Mouse (Mus musculus): ENCODE data around the gene 6430548M08Rik. TPM values are rescaled to one million over a fixed set of nuclear protein-coding genes. Genes with fewer than 3 reads are reported as not detected.

The 6430548M08Rik gene
- total RNA-seq, 1 experiment: 0.54 TPM

DNA sequence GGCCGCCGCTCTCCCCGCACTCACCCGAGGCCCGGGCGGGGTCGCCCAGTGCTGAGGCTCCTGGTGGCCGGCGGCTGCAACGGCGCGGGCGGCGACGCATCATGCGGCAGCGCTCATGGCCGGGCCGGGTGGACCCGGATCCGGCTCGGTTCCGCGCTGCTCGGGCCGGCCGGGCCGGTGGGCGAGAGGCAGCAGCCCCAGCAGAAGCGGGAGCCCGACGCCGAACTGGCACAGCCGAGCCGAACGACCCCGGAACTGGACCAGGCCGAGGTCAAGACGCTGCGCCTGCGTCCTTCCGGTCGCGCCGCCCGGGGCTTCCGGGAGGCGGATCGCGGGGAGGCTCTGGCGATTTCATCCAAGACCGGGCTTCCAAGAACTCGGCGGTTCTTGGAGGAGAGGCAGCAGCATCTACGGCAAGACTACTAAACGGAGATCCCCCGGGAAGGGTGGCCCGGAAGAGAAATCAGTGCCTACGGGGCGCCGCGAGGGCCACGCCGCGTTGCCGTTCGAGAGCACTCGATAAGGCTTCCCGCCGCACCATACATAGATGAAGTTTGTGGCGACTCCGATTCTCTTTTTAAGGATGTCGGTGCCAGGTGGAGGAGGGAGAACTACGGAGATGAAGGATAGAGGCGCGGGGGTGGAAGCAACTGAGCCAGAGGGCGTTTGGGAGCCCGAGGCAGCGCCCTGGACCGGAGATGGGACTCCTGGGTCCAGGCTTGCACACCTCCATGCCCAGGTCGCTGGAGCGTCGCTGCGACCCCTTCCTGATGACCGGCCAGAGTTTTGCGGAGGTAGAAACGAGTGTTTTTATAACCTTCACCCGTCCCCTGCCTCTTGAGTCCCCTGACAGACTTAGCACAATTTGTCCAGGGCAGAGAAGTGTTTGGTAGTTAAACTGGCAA lies 12.6 kb upstream of the 6430548M08Rik start, which contains the start of gene Zdhhc7:
TSS of gene Zdhhc7 (minus strand) at position 415 of the 905 bp plus-strand sequence.
- no peak for TF ChIP-seq ZC3H11A (IDR thresholded peaks at IDR 0.05; ENCODE audit: borderline replicate concordance, low read depth, low read length)
- TF ChIP-seq ZNF384 (IDR thresholded peaks at IDR 0.05; ENCODE audit: low read depth, low read length): no peak
- no peak for TF ChIP-seq CHD2 (IDR thresholded peaks at IDR 0.05; ENCODE audit: low read depth, low read length)
- TF ChIP-seq HCFC1 (IDR thresholded peaks at IDR 0.05; ENCODE audit: borderline replicate concordance, insufficient read depth, low read length): no peak
- no peak for TF ChIP-seq MAFK (IDR thresholded peaks at IDR 0.05; ENCODE audit: insufficient read depth, low read depth, low read length)
- Histone ChIP-seq H3K9ac (ENCODE audit: insufficient read depth, low read depth, low read length, poor library complexity, severe bottlenecking) (peak within 1 kb of the TSS; percentile 93), H3K36me3 (ENCODE audit: control insufficient read depth, insufficient read depth, low read length, poor library complexity, severe bottlenecking) (no peaks in the 10 kb centered on the region), H3K27ac (ENCODE audit: insufficient read depth, low read depth, low read length, poor library complexity, severe bottlenecking) (no peak within 1 kb of the TSS), H3K4me3 (ENCODE audit: insufficient read depth in 1 of 2, low read depth in 1 of 2, low read length in 2 of 2, poor library complexity in 1 of 2, severe bottlenecking in 1 of 2) (peak within 1 kb of the TSS; percentile 89 to 100), H3K9me3 (ENCODE audit: control insufficient read depth, insufficient read depth, low read depth, low read length) (no peaks in the 10 kb centered on the region), H3K4me1 (ENCODE audit: control insufficient read depth in 2 of 2, insufficient read depth in 2 of 2, low read length in 2 of 2, poor library complexity in 1 of 2) (peaks cover 4 to 11% of the 10 kb centered on the region in 2 experiments)
- in situ Hi-C loops (cut with MboI; ENCODE audit: low sequenced_read_pairs in 2 of 2, unreplicated experiment in 2 of 2): no loop called here
- DNase-seq (ENCODE audit: low read depth, low spot score): no peak

DNA sequence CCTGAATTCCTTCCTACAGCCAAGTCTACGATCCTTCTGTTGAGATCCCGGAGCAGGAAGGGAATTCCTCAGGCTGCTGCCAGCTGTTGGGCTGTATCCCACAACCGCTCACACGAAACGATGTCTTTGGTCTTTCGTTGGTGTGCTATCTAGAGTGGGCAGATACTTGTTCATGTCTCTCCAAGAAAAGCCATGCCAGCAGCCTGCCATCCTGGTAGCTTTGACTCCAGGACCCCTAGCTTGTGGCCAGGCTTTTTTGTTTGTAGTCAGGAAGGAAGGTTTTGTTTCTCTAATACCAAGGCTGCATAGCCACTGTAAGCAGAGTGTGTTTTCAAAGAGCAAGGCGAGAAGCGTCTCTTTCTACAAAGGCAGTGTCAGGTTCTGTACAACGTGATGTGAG lies 10.0 kb upstream of the 6430548M08Rik start:
- TF ChIP-seq CHD2 (IDR thresholded peaks at IDR 0.05; ENCODE audit: low read depth, low read length) (no peak), ZC3H11A (IDR thresholded peaks at IDR 0.05; ENCODE audit: borderline replicate concordance, low read depth, low read length) (no peak), HCFC1 (IDR thresholded peaks at IDR 0.05; ENCODE audit: borderline replicate concordance, insufficient read depth, low read length) (no peak), MAFK (IDR thresholded peaks at IDR 0.05; ENCODE audit: insufficient read depth, low read depth, low read length) (no peak), ZNF384 (IDR thresholded peaks at IDR 0.05; ENCODE audit: low read depth, low read length) (no peak)
- in situ Hi-C loops (cut with MboI; ENCODE audit: low sequenced_read_pairs in 2 of 2, unreplicated experiment in 2 of 2): no loop called here

DNA sequence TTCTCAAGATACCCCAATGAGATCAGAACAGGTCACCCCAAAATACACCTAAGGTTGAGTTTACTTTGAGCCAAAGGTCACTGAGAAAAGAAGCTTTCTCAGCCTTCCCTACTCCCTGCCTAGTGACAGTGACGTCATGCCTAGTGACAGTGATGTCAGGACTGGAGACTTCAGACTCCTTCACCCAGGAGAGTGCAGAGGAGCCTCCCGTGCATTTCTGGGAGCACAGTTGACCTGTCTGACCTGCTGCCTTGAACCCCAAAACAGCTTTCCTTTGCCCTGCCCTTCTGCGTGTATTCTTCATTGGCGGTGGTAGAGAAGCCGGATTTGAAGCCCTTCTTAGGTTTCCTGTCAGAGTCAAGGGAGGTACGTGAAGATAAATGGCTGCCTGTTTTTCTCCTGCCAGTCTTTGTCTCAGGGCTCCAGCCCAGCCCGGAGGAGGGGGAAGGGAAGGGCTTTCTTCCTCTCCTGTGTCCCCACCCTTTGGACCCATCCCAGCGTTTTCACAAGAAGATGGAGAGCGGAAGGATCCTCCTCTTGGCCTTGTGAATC lies 9.2 kb upstream of the 6430548M08Rik start:
- in situ Hi-C loops (cut with MboI; ENCODE audit: low sequenced_read_pairs in 2 of 2, unreplicated experiment in 2 of 2): no loop called here
- Histone ChIP-seq H3K27ac (ENCODE audit: insufficient read depth, low read depth, low read length, poor library complexity, severe bottlenecking) (no peak overlapping the region), H3K4me3 (ENCODE audit: insufficient read depth in 1 of 2, low read depth in 1 of 2, low read length in 2 of 2, poor library complexity in 1 of 2, severe bottlenecking in 1 of 2) (no peak overlapping the region), H3K9ac (ENCODE audit: insufficient read depth, low read depth, low read length, poor library complexity, severe bottlenecking) (peak overlapping the region; percentile 20; the same call in 1 of the 2 replicates), H3K36me3 (ENCODE audit: control insufficient read depth, insufficient read depth, low read length, poor library complexity, severe bottlenecking) (no peaks in the 10 kb centered on the region), H3K4me1 (ENCODE audit: control insufficient read depth in 2 of 2, insufficient read depth in 2 of 2, low read length in 2 of 2, poor library complexity in 1 of 2) (peaks cover 4 to 11% of the 10 kb centered on the region in 2 experiments), H3K9me3 (ENCODE audit: control insufficient read depth, insufficient read depth, low read depth, low read length) (no peaks in the 10 kb centered on the region)
- TF ChIP-seq ZNF384 (IDR thresholded peaks at IDR 0.05; ENCODE audit: low read depth, low read length): no peak
- no peak for TF ChIP-seq CHD2 (IDR thresholded peaks at IDR 0.05; ENCODE audit: low read depth, low read length)
- TF ChIP-seq HCFC1 (IDR thresholded peaks at IDR 0.05; ENCODE audit: borderline replicate concordance, insufficient read depth, low read length): no peak
- no peak for TF ChIP-seq MAFK (IDR thresholded peaks at IDR 0.05; ENCODE audit: insufficient read depth, low read depth, low read length)
- TF ChIP-seq ZC3H11A (IDR thresholded peaks at IDR 0.05; ENCODE audit: borderline replicate concordance, low read depth, low read length): no peak
- peak; percentile 40 for DNase-seq (ENCODE audit: low read depth, low spot score)

More for the DNA sequence above, 10.0 kb upstream of the 6430548M08Rik start:
- no peak overlapping the region for H3K4me3 ChIP-seq (ENCODE audit: insufficient read depth in 1 of 2, low read depth in 1 of 2, low read length in 2 of 2, poor library complexity in 1 of 2, severe bottlenecking in 1 of 2)
- no peaks in the 10 kb centered on the region for H3K36me3 ChIP-seq (ENCODE audit: control insufficient read depth, insufficient read depth, low read length, poor library complexity, severe bottlenecking)
- no peaks in the 10 kb centered on the region for H3K9me3 ChIP-seq (ENCODE audit: control insufficient read depth, insufficient read depth, low read depth, low read length)
- peaks cover 4 to 11% of the 10 kb centered on the region in 2 experiments for H3K4me1 ChIP-seq (ENCODE audit: control insufficient read depth in 2 of 2, insufficient read depth in 2 of 2, low read length in 2 of 2, poor library complexity in 1 of 2)
- no peak overlapping the region for H3K9ac ChIP-seq (ENCODE audit: insufficient read depth, low read depth, low read length, poor library complexity, severe bottlenecking)
- H3K27ac ChIP-seq (ENCODE audit: insufficient read depth, low read depth, low read length, poor library complexity, severe bottlenecking): no peak overlapping the region
- no peak for DNase-seq (ENCODE audit: low read depth, low spot score)

DNA sequence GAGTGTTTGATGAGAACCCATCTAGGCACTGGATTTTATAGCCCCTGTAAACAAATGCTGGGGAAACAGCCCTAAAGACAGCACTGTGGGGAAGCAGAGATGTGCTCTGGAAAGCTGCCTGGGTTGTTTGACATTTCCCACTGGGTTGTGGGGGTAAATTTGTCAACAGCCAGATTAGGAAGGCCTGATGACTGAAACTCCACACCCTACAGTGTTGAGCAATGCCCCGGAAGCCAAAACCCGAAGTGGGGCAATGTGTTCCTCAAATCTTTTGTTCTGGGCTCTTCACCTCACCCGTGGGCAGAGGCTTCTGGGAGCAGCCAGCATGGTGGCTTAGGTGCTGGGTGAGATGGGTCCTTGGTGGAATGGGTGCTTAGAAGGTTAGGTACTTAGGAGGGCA lies 4.8 kb upstream of the 6430548M08Rik start:
- Histone ChIP-seq H3K4me1 (ENCODE audit: control insufficient read depth in 2 of 2, insufficient read depth in 2 of 2, low read length in 2 of 2, poor library complexity in 1 of 2) (peaks cover 4 to 8% of the 10 kb centered on the region in 2 experiments), H3K9me3 (ENCODE audit: control insufficient read depth, insufficient read depth, low read depth, low read length) (no peaks in the 10 kb centered on the region), H3K4me3 (ENCODE audit: insufficient read depth in 1 of 2, low read depth in 1 of 2, low read length in 2 of 2, poor library complexity in 1 of 2, severe bottlenecking in 1 of 2) (no peak overlapping the region), H3K36me3 (ENCODE audit: control insufficient read depth, insufficient read depth, low read length, poor library complexity, severe bottlenecking) (no peaks in the 10 kb centered on the region), H3K27ac (ENCODE audit: insufficient read depth, low read depth, low read length, poor library complexity, severe bottlenecking) (no peak overlapping the region), H3K9ac (ENCODE audit: insufficient read depth, low read depth, low read length, poor library complexity, severe bottlenecking) (no peak overlapping the region)
- no peak for TF ChIP-seq CHD2 (IDR thresholded peaks at IDR 0.05; ENCODE audit: low read depth, low read length)
- TF ChIP-seq ZNF384 (IDR thresholded peaks at IDR 0.05; ENCODE audit: low read depth, low read length): no peak
- TF ChIP-seq HCFC1 (IDR thresholded peaks at IDR 0.05; ENCODE audit: borderline replicate concordance, insufficient read depth, low read length): no peak
- no peak for TF ChIP-seq MAFK (IDR thresholded peaks at IDR 0.05; ENCODE audit: insufficient read depth, low read depth, low read length)
- no peak for TF ChIP-seq ZC3H11A (IDR thresholded peaks at IDR 0.05; ENCODE audit: borderline replicate concordance, low read depth, low read length)
- in situ Hi-C loops (cut with MboI; ENCODE audit: low sequenced_read_pairs in 2 of 2, unreplicated experiment in 2 of 2): no loop called here
- DNase-seq (ENCODE audit: low read depth, low spot score): no peak
